Mouse (Mus musculus): ENCODE results near the gene Unc93b1.

Unc93b1 gene

DNA sequence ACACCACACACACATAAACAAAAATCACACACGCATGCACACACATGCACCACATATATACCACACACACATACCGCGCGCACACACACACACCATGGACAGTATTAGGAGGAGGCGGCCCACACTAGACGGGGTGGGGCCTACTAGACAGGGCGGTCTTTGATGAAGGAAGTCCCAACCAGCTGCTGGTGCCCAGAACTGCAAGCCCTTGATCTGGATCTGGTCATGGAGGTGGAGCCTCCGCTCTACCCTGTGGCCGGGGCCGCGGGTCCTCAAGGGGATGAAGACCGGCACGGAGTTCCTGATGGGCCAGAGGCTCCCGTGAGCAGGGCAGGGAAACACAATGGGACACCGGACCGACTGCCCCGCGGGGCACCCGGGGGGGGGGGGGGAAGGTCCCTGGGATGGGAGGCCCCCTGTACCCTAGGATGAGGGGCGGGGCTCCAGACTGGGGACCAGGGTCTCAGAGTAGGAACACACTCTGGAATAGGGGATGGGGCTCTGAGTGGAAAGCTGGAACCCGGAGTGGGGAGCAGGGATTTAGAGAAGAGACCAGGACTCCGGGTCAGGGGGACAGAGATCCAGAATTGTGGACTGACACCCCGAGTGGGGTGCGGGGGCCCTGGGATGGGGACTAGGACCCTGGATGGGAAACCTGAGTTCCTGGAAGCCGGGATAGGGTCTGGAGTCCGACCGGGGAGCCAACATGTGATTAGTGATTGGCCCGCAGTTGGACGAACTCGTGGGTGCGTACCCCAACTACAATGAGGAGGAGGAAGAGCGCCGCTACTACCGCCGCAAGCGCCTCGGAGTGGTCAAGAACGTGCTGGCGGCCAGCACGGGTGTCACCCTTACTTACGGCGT is at the start of gene Unc93b1:
Gene Unc93b1 (plus strand): TSS at position 155 of the 864 bp plus-strand sequence.
- DNase-seq: no peak

DNA sequence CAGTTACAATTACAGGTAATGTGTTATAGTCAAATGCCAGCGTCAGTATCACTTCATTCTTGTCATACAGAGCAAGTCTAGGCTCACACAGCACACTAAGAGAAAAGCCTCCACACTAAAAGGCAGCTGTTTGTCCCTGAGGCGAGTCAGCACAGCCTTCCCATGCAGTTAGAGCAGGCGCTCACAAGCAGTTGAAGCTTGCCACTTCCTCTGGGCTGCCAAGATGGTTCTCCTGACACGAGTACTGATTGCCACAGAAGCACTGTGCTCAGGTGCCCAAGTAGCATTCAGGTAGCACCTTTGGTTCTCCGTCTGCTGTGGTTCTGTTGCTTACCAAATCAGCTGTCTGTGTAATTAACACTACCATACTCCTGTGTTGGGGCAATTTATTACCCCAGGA is 45.9 kb upstream of the Unc93b1 start:
- DNase-seq: no peak

DNA sequence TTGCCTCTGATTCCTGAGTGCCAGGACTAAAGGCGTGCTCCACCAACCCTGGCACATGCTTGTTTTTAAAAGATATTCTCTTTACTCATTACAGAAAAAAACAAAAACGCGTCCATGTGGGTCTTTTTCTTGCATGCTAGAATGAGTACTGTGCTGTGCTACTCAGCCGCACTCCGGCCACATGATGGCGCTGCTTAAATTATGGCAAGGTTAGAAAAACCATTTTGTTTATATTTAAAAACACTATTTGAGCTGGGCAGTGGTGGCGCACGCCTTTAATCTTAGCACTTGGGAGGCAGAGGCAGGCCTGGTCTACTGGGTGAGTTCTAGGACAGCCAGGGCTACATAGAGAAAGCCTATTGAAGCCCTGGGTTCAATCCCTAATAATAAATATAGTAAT is 44.8 kb upstream of the Unc93b1 start:
- DNase-seq: no peak

DNA sequence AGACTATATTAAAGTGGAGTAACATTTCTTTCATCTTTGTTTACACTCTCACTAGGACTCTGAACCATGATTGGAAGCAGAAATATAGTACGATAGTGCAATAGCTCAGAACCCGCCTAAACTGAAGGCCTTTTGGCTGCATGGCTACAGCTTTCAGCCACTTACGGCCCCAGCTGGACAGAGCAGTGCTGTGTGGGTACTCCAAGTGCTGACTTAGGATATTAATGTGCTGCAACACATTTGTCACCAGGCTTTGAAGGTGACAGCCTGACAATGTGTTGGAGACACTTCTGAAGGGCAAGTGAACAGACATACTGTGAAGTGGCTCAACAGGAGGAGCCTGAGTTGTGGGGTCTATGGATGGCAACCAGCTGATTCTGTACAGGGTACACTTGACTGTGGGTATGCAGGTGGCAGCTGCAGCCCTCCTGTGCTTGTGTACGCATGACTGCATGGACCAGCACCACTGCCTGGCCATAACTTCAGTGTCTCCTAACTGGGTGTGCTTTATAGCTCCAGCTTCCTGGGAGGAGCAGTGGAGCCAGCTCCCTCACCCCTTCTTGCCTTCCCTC is 41.4 kb upstream of the Unc93b1 start:
- no peak for DNase-seq

DNA sequence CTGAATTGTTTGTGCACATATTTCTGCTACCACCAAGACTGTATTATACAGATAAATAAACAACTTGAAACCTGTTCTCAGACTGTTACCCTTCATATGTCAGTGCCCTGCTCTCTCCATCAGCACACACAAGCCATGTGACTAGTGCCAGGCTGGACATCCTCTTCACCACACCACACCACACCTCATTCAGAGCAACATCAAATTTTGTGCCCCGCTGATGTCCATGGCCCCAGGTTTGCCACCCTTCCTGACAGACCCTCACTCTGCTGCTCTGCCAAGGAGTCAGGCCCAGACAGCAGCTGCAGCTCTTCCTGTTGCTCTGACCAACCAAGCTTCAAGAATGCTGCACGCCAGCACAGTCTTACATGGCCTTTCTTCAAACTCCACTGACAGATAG is 40.7 kb upstream of the Unc93b1 start:
- no peak for DNase-seq

DNA sequence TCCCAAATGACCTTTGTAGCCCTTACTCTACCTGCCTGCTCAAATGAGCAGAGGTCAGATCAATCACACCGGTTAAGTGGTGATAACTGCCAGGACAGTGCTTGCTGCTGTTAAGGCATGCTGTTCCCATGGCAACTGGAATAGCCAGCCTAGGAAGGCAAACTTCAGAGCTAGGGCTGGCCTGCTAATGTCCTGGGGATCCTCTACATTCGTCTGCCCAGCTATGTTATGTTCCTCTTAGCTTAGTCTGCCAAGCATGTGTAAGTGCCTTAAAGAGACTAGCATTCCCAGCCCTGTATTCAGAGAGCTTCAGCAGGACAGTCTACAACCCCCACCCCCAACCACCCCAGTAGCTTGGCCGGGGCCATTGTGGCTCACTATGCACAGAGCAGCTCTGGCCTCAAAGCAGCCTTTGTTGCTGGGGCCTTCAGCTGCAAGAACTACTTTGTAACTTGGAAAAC is 39.8 kb upstream of the Unc93b1 start:
- no peak for DNase-seq

DNA sequence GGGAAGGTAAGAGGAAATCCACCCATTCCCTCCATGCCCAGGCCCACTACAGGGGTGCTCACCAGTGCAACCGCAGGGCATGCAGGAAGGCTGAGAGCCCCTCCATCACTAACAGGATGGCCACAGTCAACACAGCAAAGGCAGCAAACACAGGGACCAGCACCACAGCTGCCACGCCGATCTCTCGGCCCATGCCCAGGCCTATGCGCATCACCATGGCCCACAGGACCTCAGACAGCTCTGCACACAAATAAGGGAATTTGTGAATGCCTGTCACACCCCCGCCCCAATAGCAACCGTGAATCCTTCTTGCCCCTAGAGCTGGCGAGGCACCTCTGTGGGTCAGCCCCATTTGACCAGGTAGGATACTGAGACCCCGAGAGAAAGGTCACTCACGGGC is 38.8 kb upstream of the Unc93b1 start:
- DNase-seq: no peak

DNA sequence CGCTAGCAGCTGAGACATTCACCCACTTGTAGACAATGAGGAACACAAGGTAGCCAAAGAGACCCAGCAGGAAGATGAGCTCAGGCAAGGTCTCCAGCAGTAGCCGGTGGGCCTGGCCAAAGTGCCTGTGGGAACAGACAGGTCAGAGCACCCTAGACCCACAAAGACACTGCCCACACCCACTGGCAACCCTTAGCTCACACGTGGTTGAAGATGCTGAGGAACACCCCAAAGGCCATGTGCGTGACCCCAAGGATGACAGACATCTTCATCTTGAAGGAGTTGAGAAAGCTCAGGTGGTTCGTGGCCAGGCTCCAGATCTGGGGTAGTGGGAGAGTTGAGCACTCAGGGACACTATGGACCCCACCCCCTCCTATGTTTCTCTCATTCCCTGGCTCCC is 37.4 kb upstream of the Unc93b1 start:
- no peak for DNase-seq

DNA sequence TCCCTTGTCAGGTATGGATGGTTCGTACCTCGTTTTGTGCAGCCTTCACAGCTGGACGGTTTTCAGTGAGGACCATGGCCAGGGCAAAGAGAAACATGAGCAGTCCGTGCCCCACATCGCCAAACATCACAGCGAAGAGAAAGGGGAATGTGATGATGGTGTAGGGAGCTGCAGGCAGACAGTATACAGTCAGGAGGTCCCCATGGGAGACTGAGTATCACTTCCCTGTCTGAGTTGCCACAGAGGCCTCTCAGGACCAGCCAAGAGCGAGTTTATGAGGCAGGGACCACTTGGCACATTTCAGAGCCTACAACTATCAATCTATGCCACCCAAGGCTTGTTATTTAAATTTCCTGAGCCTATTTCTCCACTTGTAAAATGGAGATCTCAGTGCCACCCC is 36.0 kb upstream of the Unc93b1 start:
- no peak for DNase-seq

DNA sequence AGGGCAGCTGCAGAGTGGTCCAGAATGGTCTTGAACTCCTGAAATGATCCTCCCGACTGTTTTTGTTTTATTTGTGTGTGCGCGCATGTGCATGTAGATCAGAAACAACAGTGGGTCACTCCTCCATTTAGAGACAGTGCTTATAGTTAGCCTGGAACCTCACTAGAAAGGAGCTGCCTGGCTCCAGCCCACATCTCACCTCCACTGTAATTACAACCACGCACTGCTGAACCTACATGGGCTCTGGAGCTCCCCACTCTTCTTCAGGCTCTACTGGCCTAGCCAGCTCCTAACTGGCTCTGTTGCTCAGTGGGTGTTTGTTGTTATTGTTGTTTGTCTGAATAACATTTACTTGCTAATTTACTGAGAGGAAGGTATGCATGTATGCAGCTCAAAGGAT is 35.4 kb upstream of the Unc93b1 start:
- no peak for DNase-seq

DNA sequence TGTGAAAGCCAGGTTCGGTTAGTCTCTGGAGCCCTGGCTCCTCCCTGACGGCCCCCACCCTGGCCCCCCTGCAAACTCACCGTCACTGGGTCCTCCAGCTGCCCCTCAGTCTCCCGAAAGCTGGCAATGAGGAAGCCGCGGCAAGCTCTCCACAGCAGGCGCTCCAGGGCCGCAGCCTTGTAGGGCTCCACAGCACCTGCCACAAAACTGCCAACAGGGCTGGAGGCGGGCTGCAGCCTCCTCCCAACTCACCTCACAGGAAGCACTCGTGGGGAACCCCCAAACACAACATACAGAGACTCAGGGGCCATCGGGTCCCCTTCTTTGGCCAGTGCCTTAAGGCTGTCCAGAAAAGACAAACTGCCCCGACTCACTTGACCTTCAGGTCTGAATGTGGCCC is 32.0 kb upstream of the Unc93b1 start:
- DNase-seq: no peak

DNA sequence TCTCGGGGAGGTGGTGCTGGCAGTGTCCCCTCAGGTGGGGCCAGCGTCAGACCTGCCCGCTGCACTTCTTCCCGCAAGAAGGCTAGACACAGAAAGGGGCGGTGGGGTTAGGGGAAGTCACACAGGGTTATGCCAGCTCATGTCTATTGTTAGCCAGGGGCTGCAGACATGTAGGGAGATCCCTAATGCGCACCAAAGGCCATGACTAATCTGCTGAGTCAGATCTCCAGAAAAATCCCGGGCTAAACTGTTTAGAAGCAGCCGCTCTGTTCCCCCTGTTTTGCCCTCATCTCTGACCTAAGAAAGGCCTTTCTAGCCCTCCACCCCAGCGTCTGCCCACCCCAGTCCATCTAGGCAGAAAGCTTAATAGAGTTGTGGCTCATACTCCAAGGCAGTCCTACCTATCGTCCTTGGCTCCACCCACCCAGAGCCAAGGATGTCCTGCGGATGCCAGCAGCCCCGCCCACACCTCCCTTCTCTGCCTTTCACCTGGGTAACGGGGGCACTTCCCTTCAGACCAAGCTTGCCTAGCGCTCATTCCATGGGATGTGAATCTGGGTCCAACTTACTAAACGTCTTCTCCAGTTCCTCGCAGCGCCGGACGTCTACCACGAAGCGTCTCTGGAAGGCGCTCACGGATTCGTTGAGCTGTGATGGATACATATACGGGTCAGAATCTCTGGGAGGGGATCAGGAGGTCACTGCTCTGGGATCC is 31.2 kb upstream of the Unc93b1 start:
- DNase-seq: no peak

DNA sequence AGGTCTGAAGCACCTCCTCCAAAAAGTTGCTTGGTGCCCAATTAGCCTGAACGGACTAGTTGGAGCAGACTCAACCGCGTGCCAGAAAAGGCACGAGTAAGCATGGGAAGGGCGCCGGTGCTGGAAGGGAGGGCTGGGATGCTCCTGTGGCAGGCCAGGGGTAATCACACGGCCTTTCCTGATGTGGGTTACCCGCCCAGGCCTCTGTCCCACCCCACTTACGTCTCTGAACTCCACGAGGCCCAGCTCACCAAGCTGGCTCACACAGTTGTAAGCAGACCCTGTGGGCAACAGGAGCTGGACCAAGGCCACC is 30.7 kb upstream of the Unc93b1 start:
- DNase-seq: no peak

DNA sequence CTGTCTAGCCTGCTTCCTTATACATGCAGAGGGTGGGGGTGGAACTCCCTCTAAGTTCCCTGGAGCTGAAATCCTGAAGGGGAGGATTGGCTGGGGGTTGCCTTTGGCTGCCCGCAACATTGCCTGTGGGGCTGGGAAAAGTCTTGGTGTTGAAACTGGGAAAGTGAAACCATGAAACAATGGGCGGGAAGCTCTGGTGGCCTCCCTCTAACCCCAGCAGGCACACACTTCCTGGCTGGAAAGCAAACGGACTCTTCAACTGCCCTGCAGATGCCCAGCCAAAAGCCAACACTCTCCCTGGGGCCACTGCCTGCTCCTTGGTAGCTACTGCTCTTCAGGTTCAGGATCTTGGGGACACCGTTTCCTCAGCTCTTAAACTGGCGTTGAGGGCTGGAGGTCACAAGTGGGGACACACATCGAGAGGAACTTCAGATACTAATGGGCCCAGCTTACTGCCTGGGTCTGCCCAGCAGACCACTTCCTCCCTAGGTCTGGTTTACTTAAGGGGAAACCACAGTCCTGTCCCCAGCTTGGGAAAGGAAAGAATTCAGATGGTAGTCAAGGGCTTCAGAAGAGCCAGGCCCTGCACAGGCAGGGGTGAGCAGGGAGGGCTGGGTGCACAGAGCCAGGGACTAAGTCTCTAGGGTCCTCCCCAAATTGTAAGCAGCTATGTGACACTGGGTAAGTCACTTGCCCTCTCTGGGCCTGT is 29.6 kb upstream of the Unc93b1 start:
- DNase-seq: no peak

DNA sequence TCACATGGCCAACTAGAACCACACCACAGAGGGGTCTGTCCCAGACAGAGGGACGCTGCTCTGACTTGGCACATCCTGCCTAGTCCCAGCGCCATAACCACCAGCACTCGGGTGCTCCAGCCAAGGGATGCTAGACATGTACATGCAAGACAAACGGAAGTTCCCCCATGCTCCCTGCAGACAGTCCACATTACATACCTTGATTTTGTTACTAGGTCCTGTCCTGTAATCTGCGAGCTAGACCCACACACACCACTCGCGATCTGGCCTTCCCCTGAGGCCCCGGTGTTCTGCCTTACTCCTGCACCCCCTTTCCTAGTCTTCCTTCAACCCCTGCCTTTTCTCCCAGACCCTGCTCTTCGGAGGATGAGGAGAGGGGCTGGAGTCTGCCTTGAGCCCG is 28.7 kb upstream of the Unc93b1 start:
- no peak for DNase-seq

DNA sequence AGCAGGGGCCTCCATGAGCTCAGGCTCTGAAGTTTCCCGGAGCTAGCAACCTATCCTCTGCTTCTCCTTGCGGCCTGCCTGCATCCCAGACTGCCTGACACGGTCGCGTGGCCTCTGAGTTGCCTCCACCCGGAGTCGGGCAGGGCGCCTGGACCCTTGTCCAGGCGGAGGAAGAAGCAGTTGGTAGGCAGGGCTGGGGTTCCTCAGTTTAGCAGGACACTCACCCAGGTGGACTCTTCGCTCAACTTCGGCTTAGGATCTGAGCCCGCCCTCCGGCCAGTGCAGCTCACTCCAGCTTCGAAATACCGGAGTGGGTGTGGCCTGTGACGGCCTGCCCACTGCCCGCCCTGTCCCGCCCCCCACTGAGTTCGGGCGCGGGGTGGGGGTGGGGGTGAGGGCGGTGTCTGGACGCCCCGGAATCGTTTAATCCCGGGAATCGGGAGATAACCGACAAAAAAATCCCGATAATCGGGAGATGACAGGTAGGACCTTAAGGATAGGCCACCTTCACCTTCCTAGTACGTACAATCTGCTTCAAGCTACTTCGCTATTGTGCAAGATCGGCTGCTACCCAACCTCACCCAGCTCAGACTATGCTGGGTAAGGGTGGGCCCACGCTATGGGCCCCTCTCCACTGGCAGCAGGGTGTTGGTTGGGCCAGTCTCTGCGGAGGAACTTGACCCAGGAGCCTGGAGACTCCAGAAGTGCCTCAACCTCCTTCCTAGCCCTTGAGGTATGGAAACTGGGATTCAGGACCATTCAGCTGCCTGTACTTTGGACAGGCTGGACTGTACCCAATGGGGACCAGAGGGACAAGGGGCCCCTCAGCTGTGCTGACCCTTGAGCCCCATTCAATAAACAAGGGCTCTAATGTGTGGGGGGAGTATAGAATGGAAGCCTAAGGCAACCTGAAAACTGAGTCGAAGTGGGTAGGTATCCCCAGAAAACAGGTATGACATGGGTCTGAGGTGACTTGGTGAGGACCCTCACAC is 27.9 kb upstream of the Unc93b1 start, which contains the start of gene Tcirg1:
Gene Tcirg1 (minus strand): TSS at position 339 of the 992 bp plus-strand sequence.
- DNase-seq: peak; percentile 34 to 48

DNA sequence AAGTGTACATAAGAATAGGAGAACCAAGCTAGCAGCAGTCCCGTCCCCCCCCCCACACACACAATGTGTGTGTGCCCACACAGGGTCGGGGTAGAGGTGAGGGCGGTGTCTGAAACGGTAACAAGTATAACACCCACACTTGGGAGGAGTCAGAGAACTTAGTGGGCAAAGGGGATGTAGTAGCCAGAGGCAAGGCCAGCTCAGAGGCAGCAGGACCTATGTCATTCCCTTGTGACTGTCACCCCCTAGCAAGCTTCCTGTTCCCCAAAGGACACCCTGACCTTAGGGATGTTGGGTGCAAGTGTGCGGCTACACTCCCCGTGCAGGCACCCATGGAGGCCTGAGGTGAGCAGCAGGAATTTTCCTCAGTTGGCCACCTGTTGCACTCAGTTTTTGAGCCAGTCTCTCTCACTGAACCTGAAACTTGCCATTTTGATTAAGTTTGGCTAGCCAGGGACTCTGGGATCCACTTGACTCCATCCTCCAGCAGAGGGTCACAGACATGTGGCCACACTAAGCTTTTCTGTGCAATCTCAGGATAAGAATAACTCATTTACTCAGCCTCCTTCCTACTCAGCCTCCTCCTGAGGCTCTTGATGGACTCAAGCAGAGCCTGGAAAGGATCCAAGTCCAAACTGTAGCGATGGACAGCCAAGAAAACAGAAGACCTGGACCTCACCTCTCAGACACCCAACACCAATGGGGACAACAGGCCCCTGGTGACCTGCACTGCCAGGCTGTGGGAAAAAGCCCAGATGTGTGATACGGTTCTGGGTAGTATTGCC is 26.9 kb upstream of the Unc93b1 start:
- no peak for DNase-seq

DNA sequence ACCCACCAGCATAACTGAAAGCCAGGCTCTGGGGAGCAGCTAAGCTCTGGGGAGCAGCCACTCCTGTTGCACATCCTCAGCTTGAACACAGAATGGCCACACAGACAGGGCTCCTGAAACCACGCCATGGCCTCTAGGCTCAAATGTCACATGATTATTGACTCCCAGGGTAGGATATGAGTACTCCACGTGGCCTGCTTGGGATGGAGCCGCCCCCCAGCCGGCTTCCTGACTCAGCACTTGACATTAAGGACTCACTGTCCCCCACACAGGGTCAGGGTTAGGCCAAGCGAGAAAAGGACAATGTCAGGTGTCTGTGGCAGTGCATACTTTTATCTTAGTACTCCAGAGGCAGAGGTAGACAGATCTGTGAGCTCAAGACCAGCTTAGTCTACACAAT is 24.8 kb upstream of the Unc93b1 start:
- DNase-seq: no peak

DNA sequence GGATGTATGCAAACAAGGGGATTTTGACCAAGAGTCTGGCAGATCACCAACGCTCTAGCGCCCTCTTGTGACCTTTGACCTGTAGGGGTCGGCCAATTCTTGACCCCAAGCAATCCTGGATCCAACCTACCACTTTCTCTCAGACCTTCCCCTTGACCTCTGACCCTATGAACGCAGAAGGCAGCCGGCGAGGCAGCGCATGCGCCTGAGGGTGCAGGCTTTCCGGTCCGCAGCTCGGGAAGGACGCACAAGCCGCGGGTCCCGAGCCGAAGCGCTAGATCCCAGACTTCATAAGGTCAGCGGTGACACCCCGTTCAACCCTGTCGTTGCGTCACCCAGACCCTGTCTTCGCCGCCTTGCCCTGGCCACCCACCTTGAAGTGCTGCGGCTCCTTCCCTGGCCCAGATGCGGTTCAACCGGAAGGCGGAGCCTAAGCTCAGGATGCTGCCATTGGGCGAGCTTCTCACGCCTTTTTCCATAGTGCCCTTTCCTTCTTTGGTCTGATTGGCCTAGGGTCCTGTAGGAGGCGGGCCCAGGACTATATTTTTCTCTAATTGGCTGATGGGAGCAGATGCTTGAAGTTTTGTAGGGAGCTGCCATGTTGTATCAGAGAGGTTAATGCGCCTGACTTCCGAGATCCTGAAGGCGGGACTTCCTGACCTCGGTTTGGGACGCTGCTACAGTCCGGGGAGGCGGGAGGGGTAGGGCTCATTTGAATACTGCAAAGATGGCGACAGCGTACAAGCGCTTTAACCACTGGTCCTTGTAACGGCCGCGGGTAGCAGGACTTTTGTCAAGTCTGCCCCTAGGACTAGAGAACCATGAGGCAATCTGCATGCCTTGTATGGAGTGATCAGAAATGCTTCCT is 22.4 kb upstream of the Unc93b1 start, which contains the start of gene Ndufs8:
Gene Ndufs8 (minus strand): TSS at position 438 of the 868 bp plus-strand sequence.
- DNase-seq: peak; percentile 86 to 93

DNA sequence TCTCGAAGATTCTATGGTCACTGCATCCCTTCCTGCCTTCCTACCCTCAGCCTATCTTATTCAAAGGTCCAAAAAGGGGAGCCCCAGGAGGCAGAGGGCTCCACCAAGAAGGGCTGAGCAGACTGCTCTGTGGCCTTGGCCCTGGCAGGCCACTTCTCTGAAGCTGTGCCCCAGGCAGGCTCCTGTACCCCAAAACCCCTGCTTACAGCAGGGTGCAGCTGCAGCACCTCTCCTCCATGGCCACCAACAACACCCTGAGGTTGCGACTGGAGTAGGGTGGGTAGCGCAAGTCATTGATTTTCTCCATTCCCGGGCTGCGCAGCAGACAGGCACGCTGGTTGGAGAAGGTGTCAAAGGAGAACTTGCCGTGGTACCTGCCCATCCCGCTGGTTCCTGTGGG is 21.3 kb upstream of the Unc93b1 start:
- no peak for DNase-seq
